Mouse (Mus musculus) bone marrow macrophage, adult 2 months (primary cell): Measurements from ENCODE around the gene Mical3.

Experiments
- CTCF ChIP-seq: IDR thresholded peaks from 2 replicates; pipeline ENCODE4 v1.5.1; 2012; ENCODE audit warnings: low read depth, mild to moderate bottlenecking, low read length, moderate library complexity
- POLR2A ChIP-seq: IDR thresholded peaks from 2 replicates; pipeline ENCODE4 v1.6.1; 2012; ENCODE audit warnings: mild to moderate bottlenecking, low read depth, low read length, borderline replicate concordance

GRCm38 (mm10) chr6:120894524-120894923, 236.3 kb downstream of the Mical3 start:
- TF ChIP-seq CTCF: no peak
- no peak for TF ChIP-seq POLR2A
